Comparison of ENCODE assay signal across 9 mouse cellular contexts in genomic region chr2:68349593-68350383, GRCm38 (mm10).
DNase-seq lines count a peak whose midpoint lies in the region; ATAC-seq lines count a peak whose summit lies in the region.
"Had no signal": no experiment of that assay in that cellular context is flagged by ENCODE, and none has a peak within 500 bp of the region (broad histone marks: within the 10 kb centered on the region; RNA-seq: fewer than 3 reads in every experiment).

No protein-coding gene starts in this region.

- H3K27me3 ChIP-seq in forebrain, embryonic 13.5 days: no peaks in the 10 kb centered on the region
- no peaks in the 10 kb centered on the region for H3K27me3 ChIP-seq in hindbrain, embryonic 15.5 days
- H3K27me3 ChIP-seq: heart, embryonic 15.5 days had no signal

- no peak overlapping the region for H3K27ac ChIP-seq in forebrain, embryonic 13.5 days
- H3K27ac ChIP-seq in hindbrain, embryonic 15.5 days (replicated peaks): no peak overlapping the region
- H3K27ac ChIP-seq: heart, embryonic 15.5 days had no signal

- peaks cover 12% of the 10 kb centered on the region; the same call in 1 of the 2 replicates for H3K36me3 ChIP-seq in forebrain, embryonic 13.5 days (ENCODE audit: poor library complexity, severe bottlenecking)
- no peaks in the 10 kb centered on the region for H3K36me3 ChIP-seq in hindbrain, embryonic 15.5 days

- no peak overlapping the region for H3K4me3 ChIP-seq in forebrain, embryonic 13.5 days
- H3K4me3 ChIP-seq in hindbrain, embryonic 15.5 days: no peak overlapping the region
- H3K4me3 ChIP-seq: heart, embryonic 15.5 days had no signal

- ATAC-seq in forebrain, embryonic 13.5 days: peak; percentile 46
- ATAC-seq in hindbrain, embryonic 15.5 days (ENCODE audit: low FRiP score, low read depth): peak; percentile 31; the same call in 1 of the 2 replicates

- H3K4me2 ChIP-seq in forebrain, embryonic 13.5 days: peak overlapping the region; percentile 21; the same call in 1 of the 2 replicates
- H3K4me2 ChIP-seq in hindbrain, embryonic 15.5 days: no peak overlapping the region
- H3K4me2 ChIP-seq: heart, embryonic 15.5 days had no signal

- H3K9me3 ChIP-seq in forebrain, embryonic 13.5 days (replicated peaks): no peaks in the 10 kb centered on the region
- H3K9me3 ChIP-seq in hindbrain, embryonic 15.5 days: no peaks in the 10 kb centered on the region
- H3K9me3 ChIP-seq: heart, embryonic 15.5 days had no signal

- peaks cover 22% of the 10 kb centered on the region for H3K4me1 ChIP-seq in forebrain, embryonic 13.5 days
- peaks cover 8% of the 10 kb centered on the region; the same call in 1 of the 2 replicates for H3K4me1 ChIP-seq in hindbrain, embryonic 15.5 days (replicated peaks)

- no peak overlapping the region for H3K9ac ChIP-seq in forebrain, embryonic 13.5 days
- no peak overlapping the region for H3K9ac ChIP-seq in hindbrain, embryonic 15.5 days
- H3K9ac ChIP-seq: heart, embryonic 15.5 days had no signal

- peak; percentile 31 for DNase-seq in MEL-GATA-1-ER (ENCODE audit: extremely low read depth, low read depth)
- peak; percentile 38 for DNase-seq in c-Kit-positive CD71-positive TER-119-negative erythroid progenitor cells, embryonic 14.5 days (ENCODE audit: low read depth)
- peak; percentile 78 to 88 for DNase-seq in layer of hippocampus, postnatal 14 days (ENCODE audit: low spot score in 2 of 2)
- DNase-seq in lung, postnatal 25 days (ENCODE audit: low spot score): peak; percentile 73
- DNase-seq in retina, postnatal 7 days (ENCODE audit: low read depth, low spot score): peak; percentile 63
- peak; percentile 43 for DNase-seq in urinary bladder, adult 2 months (ENCODE audit: low spot score)

- 51% methylated on average over 24 of the region's 24 CpGs for WGBS in forebrain, embryonic 13.5 days
- WGBS in hindbrain, embryonic 15.5 days: 59% methylated on average over 24 of the region's 24 CpGs

Comparison
In these comparisons a context has a peak if more than half of its experiments do, and no peak if none do; other contexts are left out.
1. DNase-seq: peak in every context shown above with its lines; median percentile 83 in layer of hippocampus, postnatal 14 days; 73 in lung, postnatal 25 days; 63 in retina, postnatal 7 days; 43 in urinary bladder, adult 2 months; 38 in c-Kit-positive CD71-positive TER-119-negative erythroid progenitor cells, embryonic 14.5 days; 31 in MEL-GATA-1-ER.